Mouse (Mus musculus): Measurements from ENCODE around the gene Krt88. TPM values are rescaled to one million over a fixed set of nuclear protein-coding genes. Genes with fewer than 3 reads are reported as not detected.

The Krt88 gene
- polyA plus RNA-seq, 1 experiment from 2014 or later, result not detected

DNA sequence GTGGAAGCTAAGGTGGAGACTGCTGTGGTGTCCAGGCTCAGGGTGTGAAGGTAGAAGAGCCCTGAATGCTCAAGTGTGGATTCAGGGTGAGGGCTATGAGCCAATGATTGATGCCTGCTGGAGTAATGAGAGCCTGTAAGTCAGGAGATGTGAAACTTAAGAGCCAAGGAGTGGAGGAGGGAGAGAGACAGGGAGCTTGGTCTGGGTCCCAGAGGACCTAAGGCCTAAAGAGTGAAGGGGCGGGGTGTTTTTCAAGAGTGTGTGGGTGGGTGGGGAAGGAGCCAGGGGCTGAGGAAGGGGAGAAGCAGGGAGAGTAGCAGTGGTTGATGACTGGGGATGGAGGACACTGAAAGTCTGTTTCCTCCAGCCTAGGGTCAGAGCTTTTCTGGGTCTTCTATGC is 36.1 kb downstream of the Krt88 start:
- no peaks in the 10 kb centered on the region for H3K27me3 ChIP-seq (ENCODE audit: control insufficient read depth, insufficient read depth, low read length)
- ATAC-seq (ENCODE audit: insufficient number of reproducible peaks, insufficient read depth, low FRiP score, low read depth), result no peak
- H3K9ac ChIP-seq (replicated peaks; ENCODE audit: low read depth, low read length), result no peak overlapping the region
- no peaks in the 10 kb centered on the region for H3K9me3 ChIP-seq (ENCODE audit: control insufficient read depth, low read depth, low read length)
- H3K4me2 ChIP-seq (replicated peaks; ENCODE audit: low read depth, low read length), result no peak overlapping the region
- H3K36me3 ChIP-seq (ENCODE audit: control insufficient read depth, insufficient read depth, low read length), result no peaks in the 10 kb centered on the region
- H3K4me3 ChIP-seq (ENCODE audit: low read depth, low read length), result no peak overlapping the region
- H3K27ac ChIP-seq (ENCODE audit: low read length), result no peak overlapping the region
- H3K4me1 ChIP-seq (ENCODE audit: control insufficient read depth, insufficient read depth, low read length), result 0 out of 2 replicates have a peak, but pooled peaks cover 7% of the 10 kb centered on the region
- WGBS, result 56% methylated on average over 1 of the region's 1 CpGs

DNA sequence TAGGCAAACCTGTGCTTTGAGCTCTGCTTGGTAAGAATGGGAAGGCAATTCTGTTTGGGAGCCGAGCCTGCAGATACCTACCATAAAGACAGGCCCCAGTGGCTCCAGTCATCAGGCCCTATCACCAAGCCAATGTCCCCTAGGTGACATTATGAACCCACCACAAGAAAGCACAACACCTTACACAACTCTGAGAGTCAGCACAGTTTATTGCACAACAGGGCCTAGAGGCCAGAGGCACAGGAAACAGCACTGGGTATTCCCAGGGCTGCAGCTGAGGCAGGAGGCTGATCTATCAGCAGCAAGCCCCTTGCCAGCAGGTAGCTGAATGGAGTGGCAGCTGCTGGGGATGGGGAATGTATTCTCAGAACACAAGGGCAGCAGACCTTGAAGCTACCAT is 37.4 kb downstream of the Krt88 start:
- Histone ChIP-seq H3K27me3 (ENCODE audit: control insufficient read depth, insufficient read depth, low read length) (no peaks in the 10 kb centered on the region), H3K9me3 (ENCODE audit: control insufficient read depth, low read depth, low read length) (no peaks in the 10 kb centered on the region), H3K4me3 (ENCODE audit: low read depth, low read length) (no peak overlapping the region), H3K27ac (ENCODE audit: low read length) (no peak overlapping the region), H3K4me2 (replicated peaks; ENCODE audit: low read depth, low read length) (no peak overlapping the region), H3K36me3 (ENCODE audit: control insufficient read depth, insufficient read depth, low read length) (no peaks in the 10 kb centered on the region), H3K9ac (replicated peaks; ENCODE audit: low read depth, low read length) (no peak overlapping the region), H3K4me1 (ENCODE audit: control insufficient read depth, insufficient read depth, low read length) (no peaks in the 10 kb centered on the region)
- no peak for ATAC-seq (ENCODE audit: insufficient number of reproducible peaks, insufficient read depth, low FRiP score, low read depth)
- 81% methylated on average over 1 of the region's 1 CpGs for WGBS

DNA sequence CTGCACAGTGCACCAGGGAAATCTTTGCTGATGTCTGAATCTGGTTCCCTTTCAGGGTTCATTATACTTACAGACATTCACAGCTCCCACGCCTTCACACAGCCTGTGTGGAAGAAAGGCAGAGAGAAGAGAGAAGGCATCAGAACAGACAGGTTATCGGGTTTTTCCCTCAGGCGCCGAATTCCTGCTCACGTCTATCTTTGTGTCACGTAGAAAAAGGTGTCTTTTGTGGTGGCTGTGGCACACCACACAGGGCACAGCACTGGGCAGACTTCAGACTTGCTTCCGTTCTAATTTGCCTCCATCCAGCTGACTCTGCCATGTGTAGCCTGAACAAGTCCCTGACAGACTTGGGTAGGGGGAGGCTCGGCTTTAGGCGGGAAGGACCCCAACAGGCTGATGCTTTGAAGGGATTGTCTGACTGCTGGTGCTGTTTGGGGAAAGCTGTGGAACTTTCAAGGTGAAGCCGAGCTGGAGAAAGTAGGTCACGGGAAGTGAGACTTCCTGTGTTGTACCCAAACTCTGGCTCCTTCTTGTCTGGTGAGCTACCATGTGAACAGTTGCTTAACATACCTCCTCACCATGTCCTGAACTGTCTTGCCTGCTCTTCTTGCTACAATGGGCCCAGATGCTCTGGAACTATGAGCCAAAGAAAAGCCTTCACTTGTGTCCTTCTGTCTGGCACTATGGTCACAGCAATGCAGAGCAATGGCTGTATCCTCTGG is 38.5 kb downstream of the Krt88 start:
- H3K4me3 ChIP-seq (ENCODE audit: low read depth, low read length), result no peak overlapping the region
- no peaks in the 10 kb centered on the region for H3K27me3 ChIP-seq (ENCODE audit: control insufficient read depth, insufficient read depth, low read length)
- ATAC-seq (ENCODE audit: insufficient number of reproducible peaks, insufficient read depth, low FRiP score, low read depth), result no peak
- no peaks in the 10 kb centered on the region for H3K36me3 ChIP-seq (ENCODE audit: control insufficient read depth, insufficient read depth, low read length)
- H3K9ac ChIP-seq (replicated peaks; ENCODE audit: low read depth, low read length), result no peak overlapping the region
- H3K27ac ChIP-seq (ENCODE audit: low read length), result no peak overlapping the region
- no peak overlapping the region for H3K4me2 ChIP-seq (replicated peaks; ENCODE audit: low read depth, low read length)
- H3K9me3 ChIP-seq (ENCODE audit: control insufficient read depth, low read depth, low read length), result no peaks in the 10 kb centered on the region
- WGBS, result 76% methylated on average over 11 of the region's 11 CpGs
- H3K4me1 ChIP-seq (ENCODE audit: control insufficient read depth, insufficient read depth, low read length), result no peaks in the 10 kb centered on the region

DNA sequence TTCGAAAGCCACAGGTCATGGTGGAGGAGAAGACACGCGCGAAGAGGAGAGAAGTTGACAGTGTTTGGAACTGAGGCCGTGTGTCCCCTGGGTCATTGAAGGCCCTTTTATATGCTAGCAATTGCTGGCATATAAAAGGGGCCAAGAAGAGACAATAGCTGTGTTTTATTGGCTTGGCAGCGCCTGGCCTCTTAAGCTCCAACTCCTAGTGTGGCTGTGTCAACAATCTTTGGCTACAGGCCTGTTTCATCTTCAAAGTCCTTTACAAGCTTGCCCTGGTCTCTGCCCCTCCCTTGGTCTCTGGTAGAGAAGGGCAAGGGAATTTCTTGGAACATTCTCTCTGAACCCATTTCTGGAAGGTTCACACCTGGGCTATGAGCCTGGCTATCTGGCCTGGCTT is 43.9 kb downstream of the Krt88 start, which contains the start of gene Krt83:
Gene Krt83, minus strand, starts transcription at position 82 of the 400 bp plus-strand sequence.
- ATAC-seq (ENCODE audit: insufficient number of reproducible peaks, insufficient read depth, low FRiP score, low read depth), result no peak
- Histone ChIP-seq H3K4me2 (replicated peaks; ENCODE audit: low read depth, low read length) (no peak within 1 kb of the TSS), H3K9me3 (ENCODE audit: control insufficient read depth, low read depth, low read length) (no peaks in the 10 kb centered on the region), H3K27ac (ENCODE audit: low read length) (no peak within 1 kb of the TSS), H3K4me3 (ENCODE audit: low read depth, low read length) (no peak within 1 kb of the TSS), H3K4me1 (ENCODE audit: control insufficient read depth, insufficient read depth, low read length) (peaks cover 5% of the 10 kb centered on the region), H3K9ac (replicated peaks; ENCODE audit: low read depth, low read length) (no peak within 1 kb of the TSS), H3K27me3 (ENCODE audit: control insufficient read depth, insufficient read depth, low read length) (no peaks in the 10 kb centered on the region), H3K36me3 (ENCODE audit: control insufficient read depth, insufficient read depth, low read length) (no peaks in the 10 kb centered on the region)
- WGBS, result 82% methylated on average over 6 of the region's 6 CpGs

DNA sequence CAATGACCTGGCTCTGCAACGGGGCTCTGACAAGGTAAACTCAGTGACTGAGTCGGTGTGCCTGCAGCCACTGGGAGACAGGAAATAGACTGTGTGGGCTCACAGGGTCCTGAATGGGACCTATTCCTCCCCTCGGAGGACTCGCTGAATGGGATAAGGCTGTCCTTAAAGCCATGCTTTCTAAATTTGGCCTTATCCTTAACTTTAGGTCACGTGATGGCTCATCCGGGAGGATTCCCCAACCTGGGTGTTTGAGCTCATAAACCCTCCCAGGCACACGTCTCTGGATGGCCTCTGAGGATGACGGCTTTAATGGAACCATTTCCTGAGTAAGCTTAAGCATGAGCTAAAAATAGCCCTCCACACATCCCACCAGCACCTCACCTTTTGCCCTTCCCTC is 45.2 kb downstream of the Krt88 start:
- H3K27ac ChIP-seq (ENCODE audit: low read length), result no peak overlapping the region

DNA sequence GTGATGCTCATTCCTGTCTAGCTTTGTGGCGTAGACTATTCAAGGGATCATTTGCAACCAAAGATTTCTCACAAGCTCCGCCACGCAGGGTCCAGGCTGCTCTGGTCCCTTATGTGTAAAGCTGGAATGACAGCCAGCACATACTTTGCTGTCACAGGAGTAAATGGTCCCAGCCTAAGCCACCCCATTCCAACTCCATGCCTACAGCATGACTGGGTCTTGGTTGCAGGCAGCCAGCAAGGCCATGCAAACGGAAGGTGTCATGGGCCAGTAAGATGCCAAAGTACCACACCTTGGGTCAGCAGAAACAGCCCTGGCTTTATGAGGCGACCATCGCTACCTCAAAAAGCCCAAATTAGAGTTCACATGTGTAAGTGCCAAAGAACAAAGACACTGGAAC is 46.2 kb downstream of the Krt88 start:
- no peak for ATAC-seq (ENCODE audit: insufficient number of reproducible peaks, insufficient read depth, low FRiP score, low read depth)
- no peaks in the 10 kb centered on the region for H3K9me3 ChIP-seq (ENCODE audit: control insufficient read depth, low read depth, low read length)
- H3K27ac ChIP-seq (ENCODE audit: low read length), result no peak overlapping the region
- H3K27me3 ChIP-seq (ENCODE audit: control insufficient read depth, insufficient read depth, low read length), result no peaks in the 10 kb centered on the region
- no peak overlapping the region for H3K9ac ChIP-seq (replicated peaks; ENCODE audit: low read depth, low read length)
- no peaks in the 10 kb centered on the region for H3K36me3 ChIP-seq (ENCODE audit: control insufficient read depth, insufficient read depth, low read length)
- H3K4me1 ChIP-seq (ENCODE audit: control insufficient read depth, insufficient read depth, low read length), result peaks cover 5% of the 10 kb centered on the region
- no peak overlapping the region for H3K4me2 ChIP-seq (replicated peaks; ENCODE audit: low read depth, low read length)
- no peak overlapping the region for H3K4me3 ChIP-seq (ENCODE audit: low read depth, low read length)
- WGBS, result 95% methylated on average over 6 of the region's 6 CpGs

More for the DNA sequence above, 45.2 kb downstream of the Krt88 start:
- Histone ChIP-seq H3K4me1 (ENCODE audit: control insufficient read depth, insufficient read depth, low read length) (peaks cover 5% of the 10 kb centered on the region), H3K9me3 (ENCODE audit: control insufficient read depth, low read depth, low read length) (no peaks in the 10 kb centered on the region), H3K27me3 (ENCODE audit: control insufficient read depth, insufficient read depth, low read length) (no peaks in the 10 kb centered on the region), H3K4me3 (ENCODE audit: low read depth, low read length) (no peak overlapping the region), H3K9ac (replicated peaks; ENCODE audit: low read depth, low read length) (no peak overlapping the region), H3K36me3 (ENCODE audit: control insufficient read depth, insufficient read depth, low read length) (no peaks in the 10 kb centered on the region), H3K4me2 (replicated peaks; ENCODE audit: low read depth, low read length) (no peak overlapping the region)
- no peak for ATAC-seq (ENCODE audit: insufficient number of reproducible peaks, insufficient read depth, low FRiP score, low read depth)
- WGBS, result 37% methylated on average over 8 of the region's 8 CpGs

DNA sequence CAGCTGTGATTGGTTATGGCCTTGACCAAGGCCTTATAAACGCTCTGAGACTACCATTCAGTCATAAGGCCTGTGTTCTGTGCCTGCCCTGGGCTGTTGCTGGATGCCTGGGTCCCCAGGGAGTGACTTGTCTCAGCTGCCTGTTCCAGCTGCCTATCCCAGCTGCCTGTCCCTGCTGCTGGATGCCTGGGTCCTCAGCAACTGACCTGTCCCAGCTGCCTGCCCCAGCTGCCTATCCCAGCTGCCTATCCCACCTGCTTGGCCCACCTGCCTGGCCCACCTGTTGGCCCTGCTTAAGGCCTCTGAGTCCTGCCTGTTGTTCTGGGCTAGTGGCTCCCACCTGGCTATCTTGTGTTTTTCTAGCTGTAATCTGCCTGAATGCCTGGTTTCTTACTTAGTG is 46.7 kb downstream of the Krt88 start:
- no peak overlapping the region for H3K4me3 ChIP-seq (ENCODE audit: low read depth, low read length)
- no peaks in the 10 kb centered on the region for H3K27me3 ChIP-seq (ENCODE audit: control insufficient read depth, insufficient read depth, low read length)
- H3K4me2 ChIP-seq (replicated peaks; ENCODE audit: low read depth, low read length), result no peak overlapping the region
- no peak overlapping the region for H3K9ac ChIP-seq (replicated peaks; ENCODE audit: low read depth, low read length)
- no peaks in the 10 kb centered on the region for H3K9me3 ChIP-seq (ENCODE audit: control insufficient read depth, low read depth, low read length)
- WGBS, result 69% methylated on average over 1 of the region's 1 CpGs
- ATAC-seq (ENCODE audit: insufficient number of reproducible peaks, insufficient read depth, low FRiP score, low read depth), result no peak
- peaks cover 5% of the 10 kb centered on the region for H3K4me1 ChIP-seq (ENCODE audit: control insufficient read depth, insufficient read depth, low read length)
- H3K27ac ChIP-seq (ENCODE audit: low read length), result no peak overlapping the region
- H3K36me3 ChIP-seq (ENCODE audit: control insufficient read depth, insufficient read depth, low read length), result no peaks in the 10 kb centered on the region

DNA sequence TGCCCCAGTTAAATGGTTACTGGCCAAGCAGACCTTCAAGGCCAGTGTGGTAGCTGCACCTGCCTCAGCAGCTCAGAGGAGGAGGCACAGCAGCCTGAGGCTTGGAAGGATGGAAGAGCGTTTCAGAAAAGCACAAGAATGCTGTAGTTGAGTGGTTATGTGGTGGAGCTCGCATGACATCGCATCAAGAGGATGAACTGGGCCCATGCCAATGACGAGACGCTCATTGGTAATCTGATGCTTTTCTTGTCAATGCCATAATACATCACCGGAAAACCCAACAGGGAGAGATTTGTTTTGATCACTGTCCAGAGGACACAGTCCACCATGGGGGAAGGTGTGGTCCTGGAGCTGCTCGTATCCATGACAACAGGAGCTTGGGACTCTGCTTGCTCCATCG is 47.7 kb downstream of the Krt88 start:
- 76% methylated on average over 8 of the region's 8 CpGs for WGBS
- no peak overlapping the region for H3K9ac ChIP-seq (replicated peaks; ENCODE audit: low read depth, low read length)
- H3K36me3 ChIP-seq (ENCODE audit: control insufficient read depth, insufficient read depth, low read length), result no peaks in the 10 kb centered on the region
- H3K4me2 ChIP-seq (replicated peaks; ENCODE audit: low read depth, low read length), result no peak overlapping the region
- no peaks in the 10 kb centered on the region for H3K9me3 ChIP-seq (ENCODE audit: control insufficient read depth, low read depth, low read length)
- no peak overlapping the region for H3K4me3 ChIP-seq (ENCODE audit: low read depth, low read length)
- no peak for ATAC-seq (ENCODE audit: insufficient number of reproducible peaks, insufficient read depth, low FRiP score, low read depth)
- peaks cover 5% of the 10 kb centered on the region for H3K4me1 ChIP-seq (ENCODE audit: control insufficient read depth, insufficient read depth, low read length)
- H3K27ac ChIP-seq (ENCODE audit: low read length), result no peak overlapping the region
- no peaks in the 10 kb centered on the region for H3K27me3 ChIP-seq (ENCODE audit: control insufficient read depth, insufficient read depth, low read length)

DNA sequence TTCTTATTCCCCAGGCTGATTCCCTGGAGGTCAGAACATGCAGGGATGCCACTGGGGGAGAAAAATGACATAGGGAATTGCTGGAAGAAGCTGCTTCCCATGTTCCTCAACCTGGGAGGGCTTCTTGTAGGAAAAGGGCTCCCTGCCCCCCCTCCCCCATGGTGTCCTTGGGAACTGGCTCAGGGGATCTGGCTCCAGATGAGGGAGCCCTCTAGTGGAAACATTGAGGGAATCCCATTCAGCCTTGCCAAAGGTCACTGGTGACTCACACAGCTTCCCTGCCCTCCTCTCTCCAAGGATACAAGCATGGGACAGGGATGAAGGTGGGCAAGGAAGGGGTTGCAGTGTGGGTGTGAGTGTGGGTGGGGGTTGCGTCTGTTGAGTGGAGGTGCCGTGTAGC is 49.6 kb downstream of the Krt88 start:
- Histone ChIP-seq H3K27ac (ENCODE audit: low read length) (no peak overlapping the region), H3K4me2 (replicated peaks; ENCODE audit: low read depth, low read length) (no peak overlapping the region), H3K9ac (replicated peaks; ENCODE audit: low read depth, low read length) (no peak overlapping the region), H3K9me3 (ENCODE audit: control insufficient read depth, low read depth, low read length) (no peaks in the 10 kb centered on the region), H3K4me3 (ENCODE audit: low read depth, low read length) (no peak overlapping the region), H3K36me3 (ENCODE audit: control insufficient read depth, insufficient read depth, low read length) (no peaks in the 10 kb centered on the region), H3K27me3 (ENCODE audit: control insufficient read depth, insufficient read depth, low read length) (no peaks in the 10 kb centered on the region), H3K4me1 (ENCODE audit: control insufficient read depth, insufficient read depth, low read length) (peaks cover 5% of the 10 kb centered on the region)
- no peak for ATAC-seq (ENCODE audit: insufficient number of reproducible peaks, insufficient read depth, low FRiP score, low read depth)
- 55% methylated on average over 2 of the region's 2 CpGs for WGBS

All from stomach, embryonic 14.5 days (tissue).